Mouse (Mus musculus): ENCODE results near the gene Cenpx.

Cenpx gene

GRCm38 (mm10) chr11:120662759-120663158 lies 50.8 kb downstream of the Cenpx start:
- no peak for DNase-seq (ENCODE audit: low read depth in 2 of 2, low spot score in 2 of 2)

- no peak for DNase-seq (ENCODE audit: low read depth in 2 of 2, low spot score in 2 of 2)
These were observed 52.5 kb downstream of the Cenpx start, which contains the start of gene Notum for GRCm38 (mm10) chr11:120661076-120661460. Gene Notum (minus strand): TSS chr11:120661175.

Data from CD8-positive naive resting alpha-beta T cell, adult 2 months (primary cell).